Mouse (Mus musculus) heart, postnatal 0 days (tissue): ENCODE measurements around the gene Col4a2. TPM values are rescaled to one million over a fixed set of nuclear protein-coding genes. Genes with fewer than 3 reads are reported as not detected.
A peak's percentile ranks its signal among the peaks of the same experiment; 100 is the strongest.
"Not testable (repeated sequence)": the region's sequence is repeated elsewhere in the genome, so short reads cannot be mapped to it uniquely, and the experiment has no call there.

ENCODE experiments used
- ATAC-seq: fragments of 200-750 bp; cut with Nextera tagmentation; 2 replicates; pipeline ENCODE4 v1.8.0; 2017; ENCODE audit warnings: low read depth, moderate number of reproducible peaks, moderate library complexity; ENCODE audit not compliant: insufficient read depth
- DNase-seq: peaks from one replicate; pipeline ENCODE4 v3.0.0-alpha.2; 2016; ENCODE audit warnings: low spot score
- H3K27ac ChIP-seq: fragments of 300-500 bp; sonication (generic); 2 replicates; pipeline ENCODE4 v1.5.1; 2014; ENCODE audit warnings: low read depth, mild to moderate bottlenecking
- H3K27me3 ChIP-seq: fragments of 300-500 bp; sonication (generic); 2 replicates; pipeline ENCODE4 v1.6.1; 2014; ENCODE audit warnings: low read length, mixed read lengths; ENCODE audit not compliant: control insufficient read depth, insufficient read depth
- H3K36me3 ChIP-seq: fragments of 300-500 bp; sonication (generic); replicated peaks from 2 replicates; pipeline ENCODE4 v1.6.1; 2014; ENCODE audit warnings: low read length, mixed read lengths; ENCODE audit not compliant: control insufficient read depth, insufficient read depth
- H3K4me1 ChIP-seq: fragments of 300-500 bp; sonication (generic); 2 replicates; pipeline ENCODE4 v1.6.1; 2014; ENCODE audit warnings: antibody characterized with exemption; ENCODE audit not compliant: control insufficient read depth, insufficient read depth
- H3K4me2 ChIP-seq: fragments of 300-500 bp; sonication (generic); 2 replicates; pipeline ENCODE4 v1.6.1; 2014; ENCODE audit warnings: low read depth, mild to moderate bottlenecking, low read length, moderate library complexity
- H3K4me3 ChIP-seq: fragments of 300-500 bp; sonication (generic); 2 replicates; pipeline ENCODE4 v1.5.1; 2014; ENCODE audit warnings: low read depth, low read length
- H3K9ac ChIP-seq: fragments of 300-500 bp; sonication (generic); replicated peaks from 2 replicates; pipeline ENCODE4 v1.6.1; 2014; ENCODE audit warnings: low read depth, low read length, mixed read lengths
- H3K9me3 ChIP-seq: fragments of 300-500 bp; sonication (generic); replicated peaks from 2 replicates; pipeline ENCODE4 v1.6.1; 2016; ENCODE audit warnings: low read length; ENCODE audit not compliant: control insufficient read depth
- CTCF ChIP-seq: IDR thresholded peaks from 2 replicates; pipeline ENCODE4 v1.5.1; 2016; ENCODE audit warnings: antibody characterized with exemption, control low read depth, low read depth
- EP300 ChIP-seq: IDR thresholded peaks from 2 replicates; pipeline ENCODE4 v1.6.1; 2016; ENCODE audit warnings: antibody characterized with exemption, low read depth
- WGBS: fragments of 180-500 bp; shearing (Covaris S2); extraction: QIAGEN DNeasy Blood & Tissue Kit; methylation state at CpG from one replicate; pipeline ENCODE4 v1.1.7; 2014; 5-methylcytosine and 5-hydroxymethylcytosine counted together
- polyA plus RNA-seq: library from polyadenylated mRNA; unstranded; fragments of >200 nt; fragmentation: Nextera tagmentation; extraction: Ambion mirVana; gene quantifications from 2 replicates; pipeline ENCODE4 v1.2.1, GENCODE M21; 2015
- total RNA-seq: library from RNA; depleted of rRNA; stranded (reverse); fragments of >200 nt; gene quantifications from 2 replicates; pipeline ENCODE4 v1.2.3, GENCODE M21; 2014; ENCODE audit warnings: low replicate concordance

Col4a2 gene
- total and polyA plus RNA-seq, 2 experiments from 2014 or later, result 98.5 to 315 TPM

GRCm38 (mm10) chr8:11481876-11482275 is 169.3 kb downstream of the Col4a2 start:
- Histone ChIP-seq H3K27ac (peak overlapping the region; percentile 87), H3K9ac (no peak overlapping the region), H3K27me3 (no peaks in the 10 kb centered on the region), H3K4me2 (no peak overlapping the region), H3K9me3 (no peaks in the 10 kb centered on the region), H3K4me3 (no peak overlapping the region), H3K4me1 (peaks cover 8% of the 10 kb centered on the region; the same call in 1 of the 2 replicates), H3K36me3 (no peaks in the 10 kb centered on the region)
- 76% methylated on average over 3 of the region's 3 CpGs for WGBS
- ATAC-seq (no peak), DNase-seq (no peak)
- TF ChIP-seq CTCF, result no peak
- no peak for TF ChIP-seq EP300

GRCm38 (mm10) chr8:11482537-11482936 is 169.9 kb downstream of the Col4a2 start:
- DNase-seq (peak; percentile 85), ATAC-seq (peak; percentile 69)
- H3K4me2 ChIP-seq, result no peak overlapping the region
- no peak overlapping the region for H3K4me3 ChIP-seq
- peaks cover 8% of the 10 kb centered on the region; the same call in 1 of the 2 replicates for H3K4me1 ChIP-seq
- H3K27ac ChIP-seq, result peak overlapping the region; percentile 87
- H3K27me3 ChIP-seq, result no peaks in the 10 kb centered on the region
- no peaks in the 10 kb centered on the region for H3K9me3 ChIP-seq
- TF ChIP-seq EP300 (peak; percentile 53; the same call in 1 of the 2 replicates), CTCF (no peak)
- no peak overlapping the region for H3K9ac ChIP-seq
- no peaks in the 10 kb centered on the region for H3K36me3 ChIP-seq
- 26% methylated on average over 3 of the region's 3 CpGs for WGBS

GRCm38 (mm10) chr8:11486142-11486541 is 173.5 kb downstream of the Col4a2 start:
- WGBS, result 17% methylated on average over 7 of the region's 7 CpGs
- Histone ChIP-seq H3K9ac (no peak overlapping the region), H3K4me3 (no peak overlapping the region), H3K36me3 (no peaks in the 10 kb centered on the region), H3K4me2 (no peak overlapping the region), H3K27me3 (no peaks in the 10 kb centered on the region), H3K27ac (no peak overlapping the region), H3K9me3 (no peaks in the 10 kb centered on the region), H3K4me1 (peaks cover 8% of the 10 kb centered on the region; the same call in 1 of the 2 replicates)
- peak; percentile 19; the same call in 1 of the 2 replicates for ATAC-seq
- TF ChIP-seq CTCF (peak; percentile 98), EP300 (no peak)
- peak; percentile 60 for DNase-seq

GRCm38 (mm10) chr8:11487229-11487628 is 174.6 kb downstream of the Col4a2 start:
- ATAC-seq, result no peak
- 55% methylated on average over 4 of the region's 4 CpGs for WGBS

GRCm38 (mm10) chr8:11492340-11492739 is 179.7 kb downstream of the Col4a2 start:
- H3K9ac ChIP-seq, H3K27ac ChIP-seq, ATAC-seq, DNase-seq, H3K4me2 ChIP-seq, H3K4me1 ChIP-seq, H3K4me3 ChIP-seq, H3K27me3 ChIP-seq, H3K9me3 ChIP-seq, H3K36me3 ChIP-seq: not testable (repeated sequence)
- 76% methylated on average over 2 of the region's 2 CpGs for WGBS

More at GRCm38 (mm10) chr8:11487229-11487628, 174.6 kb downstream of the Col4a2 start:
- H3K4me2 ChIP-seq, result no peak overlapping the region
- H3K9ac ChIP-seq, result no peak overlapping the region
- no peak overlapping the region for H3K4me3 ChIP-seq
- no peaks in the 10 kb centered on the region for H3K9me3 ChIP-seq
- no peak overlapping the region for H3K27ac ChIP-seq
- H3K36me3 ChIP-seq, result no peaks in the 10 kb centered on the region
- no peaks in the 10 kb centered on the region for H3K27me3 ChIP-seq
- H3K4me1 ChIP-seq, result peaks cover 3% of the 10 kb centered on the region; the same call in 1 of the 2 replicates
- TF ChIP-seq CTCF (no peak), EP300 (no peak)
- no peak for DNase-seq
